Mouse (Mus musculus) thymus, adult 2 months (tissue): Measurements from ENCODE around the gene Haus7. TPM values are rescaled to one million over a fixed set of nuclear protein-coding genes. Genes with fewer than 3 reads are reported as not detected.

ENCODE experiments used
- DNase-seq: peaks from one replicate; pipeline ENCODE4 v3.0.0; 2021
- H3K27ac ChIP-seq: fragments of 200-500 bp; 2 replicates; pipeline ENCODE4 v1.5.1; 2012; ENCODE audit warnings: low read length, control low read depth; ENCODE audit not compliant: control insufficient read depth, insufficient read depth
- H3K27me3 ChIP-seq: fragments of 200-500 bp; 2 replicates; pipeline ENCODE4 v1.6.1; 2012; ENCODE audit warnings: mild to moderate bottlenecking, low read length, moderate library complexity, mixed read lengths; ENCODE audit not compliant: control insufficient read depth, insufficient read depth
- H3K36me3 ChIP-seq: fragments of 200-500 bp; 2 replicates; pipeline ENCODE4 v1.6.1; 2012; ENCODE audit warnings: mild to moderate bottlenecking, low read length, moderate library complexity; ENCODE audit not compliant: control insufficient read depth, insufficient read depth
- H3K4me1 ChIP-seq: fragments of 200-500 bp; replicated peaks from 2 replicates; pipeline ENCODE4 v1.6.1; 2012; ENCODE audit warnings: low read length; ENCODE audit not compliant: control insufficient read depth, insufficient read depth
- H3K4me3 ChIP-seq: fragments of 200-500 bp; 2 replicates; pipeline ENCODE4 v1.5.1; 2012; ENCODE audit warnings: mild to moderate bottlenecking, low read length, control low read depth, moderate library complexity; ENCODE audit not compliant: control insufficient read depth, insufficient read depth
- CTCF ChIP-seq: fragments of 200-500 bp; IDR thresholded peaks from 2 replicates; pipeline ENCODE4 v1.5.1; 2012; ENCODE audit warnings: mild to moderate bottlenecking, control low read depth, low read length, moderate library complexity, borderline replicate concordance; ENCODE audit not compliant: control insufficient read depth, poor library complexity, insufficient read depth; ENCODE audit errors: extremely low read depth
- POLR2A ChIP-seq: fragments of 200-500 bp; IDR thresholded peaks from 2 replicates; pipeline ENCODE4 v1.6.1; 2012; ENCODE audit warnings: mild to moderate bottlenecking, low read length, control low read depth, moderate library complexity; ENCODE audit not compliant: control insufficient read depth, poor library complexity, insufficient read depth; ENCODE audit errors: extremely low read depth
- WGBS: fragments of 180-500 bp; shearing (Covaris S2); methylation state at CpG from one replicate; pipeline ENCODE4 v1.1.7; 2018; 5-methylcytosine and 5-hydroxymethylcytosine counted together
- polyA plus RNA-seq: library from polyadenylated mRNA; depleted of rRNA; stranded (reverse); fragments of >200 nt; gene quantifications from 2 replicates; pipeline ENCODE4 v1.2.3, GENCODE M21; 2012

The Haus7 gene
- polyA plus RNA-seq, 1 experiment, result 21.4 TPM

DNA sequence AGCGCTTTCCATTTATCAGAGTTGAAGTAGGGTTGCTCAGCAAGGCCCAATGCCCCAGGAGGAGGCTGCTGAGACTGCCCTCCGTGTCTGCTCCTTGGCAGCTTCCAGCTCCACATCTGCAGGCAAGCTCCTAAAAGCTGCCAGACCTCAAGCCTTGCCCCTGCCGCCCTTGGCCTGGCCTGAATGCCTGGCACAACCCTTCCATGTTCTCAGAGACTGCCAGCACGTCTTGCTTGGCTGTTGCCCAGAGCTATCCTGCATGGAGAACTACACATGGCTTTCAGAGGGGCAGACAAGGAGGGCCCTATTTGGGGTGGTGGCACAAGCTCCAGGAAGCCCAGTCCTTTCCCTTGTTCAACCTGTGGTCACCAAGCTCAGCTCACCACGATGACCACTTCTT lies 28.1 kb upstream of the Haus7 start:
- Histone ChIP-seq H3K27me3 (no peaks in the 10 kb centered on the region), H3K4me3 (no peak overlapping the region), H3K27ac (no peak overlapping the region), H3K36me3 (no peaks in the 10 kb centered on the region), H3K4me1 (no peaks in the 10 kb centered on the region)
- no peak for DNase-seq
- 74% methylated on average over 5 of the region's 5 CpGs for WGBS
- TF ChIP-seq POLR2A (no peak), CTCF (no peak)

DNA sequence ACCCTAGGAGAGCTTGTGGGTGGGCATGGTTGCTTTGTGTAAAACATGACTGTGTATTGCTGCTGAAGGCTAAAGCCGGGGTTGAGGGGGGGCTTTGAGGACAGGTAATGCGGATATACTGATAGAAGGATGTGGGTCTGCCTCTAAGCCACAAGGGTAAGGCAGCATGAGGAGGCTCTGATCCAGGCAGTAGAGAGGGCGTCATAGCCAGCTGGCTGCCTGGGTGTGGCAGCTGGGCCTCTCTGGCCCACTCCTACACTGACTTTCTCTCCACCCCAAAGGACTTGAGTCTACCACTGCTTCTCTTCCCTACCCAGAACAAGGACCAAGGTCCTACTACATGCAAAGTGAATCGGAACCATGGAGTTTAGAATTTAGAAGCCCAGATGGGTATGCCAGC lies 26.0 kb upstream of the Haus7 start:
- TF ChIP-seq POLR2A, result no peak
- no peak for TF ChIP-seq CTCF
- no peak for DNase-seq
- no peaks in the 10 kb centered on the region for H3K27me3 ChIP-seq
- no peak overlapping the region for H3K27ac ChIP-seq
- 67% methylated on average over 4 of the region's 4 CpGs for WGBS
- no peak overlapping the region for H3K4me3 ChIP-seq
- H3K4me1 ChIP-seq, result no peaks in the 10 kb centered on the region
- no peaks in the 10 kb centered on the region for H3K36me3 ChIP-seq

DNA sequence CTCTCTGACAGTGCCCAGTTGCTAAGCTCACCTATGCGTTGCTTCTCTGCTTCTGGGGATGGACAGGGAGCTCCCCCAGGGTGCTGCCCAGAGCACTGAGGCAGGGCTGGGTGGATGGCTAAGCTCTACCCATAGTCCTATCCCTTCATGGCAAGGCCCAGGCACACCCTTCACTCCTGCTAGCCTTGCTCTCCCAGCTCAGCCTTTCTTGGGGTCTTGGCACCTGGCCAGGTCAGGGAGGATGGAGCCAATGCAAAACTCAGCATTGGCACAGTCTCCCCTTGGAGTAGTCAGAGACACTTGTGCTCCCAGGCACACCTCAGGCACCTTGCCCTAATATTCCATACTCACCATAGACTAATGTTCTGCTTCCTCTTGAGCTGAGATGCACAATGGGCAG lies 25.2 kb upstream of the Haus7 start:
- Histone ChIP-seq H3K4me1 (no peaks in the 10 kb centered on the region), H3K4me3 (no peak overlapping the region), H3K27ac (no peak overlapping the region), H3K36me3 (no peaks in the 10 kb centered on the region), H3K27me3 (no peaks in the 10 kb centered on the region)
- 100% methylated on average over 1 of the region's 1 CpGs for WGBS
- DNase-seq, result no peak
- TF ChIP-seq POLR2A, result no peak
- TF ChIP-seq CTCF, result no peak

DNA sequence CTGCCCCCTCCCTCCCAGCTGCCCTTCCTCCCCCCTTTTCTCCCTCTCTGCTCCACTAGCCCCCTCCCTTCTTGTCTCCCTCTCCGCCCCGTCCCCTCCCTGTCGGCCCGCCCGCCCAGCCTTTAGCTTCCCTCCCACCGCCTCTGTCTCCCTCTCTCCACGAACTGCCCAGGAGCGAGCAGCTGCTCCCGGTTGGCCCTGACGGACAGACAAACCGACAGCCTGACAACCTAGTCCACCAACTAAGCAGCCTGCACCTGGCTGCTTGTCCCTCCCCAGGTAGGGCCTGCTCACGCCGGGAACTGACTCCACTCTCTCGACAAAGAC lies 24.6 kb upstream of the Haus7 start, which contains the start of gene Bgn:
Gene Bgn, plus strand, starts transcription at position 119 of the 327 bp plus-strand sequence.
- Histone ChIP-seq H3K36me3 (no peaks in the 10 kb centered on the region), H3K4me3 (no peak within 1 kb of the TSS), H3K27ac (no peak within 1 kb of the TSS), H3K4me1 (no peaks in the 10 kb centered on the region), H3K27me3 (no peaks in the 10 kb centered on the region)
- TF ChIP-seq POLR2A, result no peak
- no peak for TF ChIP-seq CTCF
- 45% methylated on average over 9 of the region's 14 CpGs for WGBS
- DNase-seq, result no peak

DNA sequence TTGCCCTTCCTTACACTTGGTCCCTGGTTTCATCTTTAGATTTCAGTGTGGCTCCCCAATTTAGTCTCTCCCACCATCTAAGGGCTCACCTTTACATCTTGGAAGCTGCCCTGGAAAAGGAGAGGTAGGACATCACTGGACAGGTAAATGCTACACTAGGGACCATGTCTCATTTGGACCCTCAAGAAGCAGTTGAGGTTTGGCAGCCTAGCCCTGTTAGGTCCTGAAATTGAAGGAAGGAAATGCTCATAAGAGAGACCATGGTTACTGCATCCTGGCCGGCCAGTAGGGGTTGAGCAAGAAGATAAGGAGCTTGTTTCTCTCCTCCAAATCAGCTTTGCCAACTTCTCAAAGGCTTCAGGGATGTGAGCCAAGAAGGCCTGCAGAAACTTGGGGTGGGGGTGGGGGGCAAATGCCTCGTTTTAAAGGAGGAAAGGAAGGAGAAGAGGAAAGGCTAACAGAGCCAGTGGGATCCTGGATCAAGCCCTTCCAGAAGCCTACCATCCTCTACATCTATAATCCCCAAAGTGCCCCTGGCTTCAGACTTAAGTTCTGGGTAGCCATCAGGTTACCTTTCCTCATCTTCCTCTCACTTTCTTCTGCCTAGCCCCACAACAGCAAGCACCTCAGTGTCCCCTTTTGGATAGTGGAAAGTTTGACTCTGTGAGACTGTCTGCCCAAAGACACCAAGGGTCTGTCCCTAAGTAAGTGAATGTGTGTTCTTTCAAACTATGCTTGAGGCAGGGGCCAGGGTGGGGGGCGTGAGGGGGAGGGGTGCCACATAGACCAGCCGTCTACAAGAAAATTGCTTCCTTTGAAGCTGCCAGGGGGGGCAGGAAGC lies 24.0 kb upstream of the Haus7 start:
- DNase-seq, result no peak
- 29% methylated on average over 4 of the region's 4 CpGs for WGBS
- Histone ChIP-seq H3K4me1 (no peaks in the 10 kb centered on the region), H3K27ac (no peak overlapping the region), H3K4me3 (no peak overlapping the region), H3K36me3 (no peaks in the 10 kb centered on the region), H3K27me3 (no peaks in the 10 kb centered on the region)
- TF ChIP-seq CTCF, result no peak
- TF ChIP-seq POLR2A, result no peak

DNA sequence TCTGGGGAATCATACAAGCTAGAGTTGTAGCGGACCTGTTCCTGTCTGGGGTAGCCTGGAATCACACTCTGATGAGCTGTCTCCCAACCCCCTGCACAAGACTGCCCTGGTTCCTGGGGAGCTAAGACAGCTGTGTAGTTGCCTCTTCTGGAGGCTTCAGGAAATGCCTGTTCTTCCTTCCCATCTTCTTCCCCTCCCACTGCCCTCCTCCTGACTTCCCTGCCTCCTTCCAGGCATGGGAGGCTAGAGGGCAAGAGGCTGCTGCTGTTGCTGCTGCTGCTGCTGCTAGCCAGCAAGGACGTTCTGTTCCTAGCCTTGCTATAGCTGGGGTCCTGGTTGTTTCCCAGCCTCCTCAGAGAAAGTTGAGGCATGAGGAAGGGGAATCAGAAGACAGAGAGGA lies 21.5 kb upstream of the Haus7 start:
- H3K27ac ChIP-seq, result no peak overlapping the region
- 92% methylated on average over 2 of the region's 2 CpGs for WGBS
- no peaks in the 10 kb centered on the region for H3K27me3 ChIP-seq
- H3K4me1 ChIP-seq, result no peaks in the 10 kb centered on the region
- DNase-seq, result no peak
- H3K36me3 ChIP-seq, result no peaks in the 10 kb centered on the region
- TF ChIP-seq CTCF, result no peak
- TF ChIP-seq POLR2A, result no peak
- no peak overlapping the region for H3K4me3 ChIP-seq

DNA sequence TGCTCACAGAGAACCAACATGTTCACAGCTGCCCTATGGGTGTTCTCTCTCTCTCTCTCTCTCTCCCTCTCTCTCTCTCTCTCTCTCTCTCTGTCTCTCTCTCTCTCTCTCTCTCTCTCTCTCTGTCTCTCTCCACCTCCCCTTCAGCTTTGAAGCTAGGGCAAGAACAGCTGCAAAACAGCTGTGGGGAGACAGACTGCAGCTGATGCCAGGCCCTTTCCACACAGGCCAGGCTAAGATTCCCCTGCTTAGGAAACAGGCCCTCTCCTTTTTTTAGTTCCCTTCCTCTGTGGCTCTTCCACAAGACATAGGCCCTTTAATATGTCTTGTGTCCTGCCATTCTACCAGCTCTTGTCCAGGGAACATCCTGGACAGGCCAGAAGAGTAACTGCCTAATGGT lies 20.8 kb upstream of the Haus7 start:
- no peak overlapping the region for H3K27ac ChIP-seq
- TF ChIP-seq POLR2A (no peak), CTCF (no peak)
- no peaks in the 10 kb centered on the region for H3K4me1 ChIP-seq
- H3K36me3 ChIP-seq, result no peaks in the 10 kb centered on the region
- no peaks in the 10 kb centered on the region for H3K27me3 ChIP-seq
- no peak for DNase-seq
- H3K4me3 ChIP-seq, result no peak overlapping the region
